Mouse (Mus musculus): Measurements from ENCODE around the gene Gfod1. TPM values are rescaled to one million over a fixed set of nuclear protein-coding genes. Genes with fewer than 3 reads are reported as not detected.

Gfod1 gene
- polyA plus RNA-seq, 1 experiment from 2014 or later: 0.65 TPM

- 61% methylated on average over 4 of the region's 4 CpGs for WGBS
- H3K9me3 ChIP-seq (replicated peaks): no peaks in the 10 kb centered on the region
- peaks cover 58% of the 10 kb centered on the region for H3K4me1 ChIP-seq
- peak overlapping the region; percentile 47; the same call in 1 of the 2 replicates for H3K27ac ChIP-seq
- no peaks in the 10 kb centered on the region for H3K36me3 ChIP-seq
- H3K4me3 ChIP-seq (replicated peaks): no peak overlapping the region
- H3K27me3 ChIP-seq: no peaks in the 10 kb centered on the region
- no peak overlapping the region for H3K9ac ChIP-seq
- no peak overlapping the region for H3K4me2 ChIP-seq
- ATAC-seq (replicated peaks; ENCODE audit: low FRiP score): no peak
Observed at GRCm38 (mm10) chr13:43235982-43236381, 68.0 kb downstream of the Gfod1 start.

- H3K9me3 ChIP-seq (replicated peaks): no peaks in the 10 kb centered on the region
- H3K4me2 ChIP-seq: no peak overlapping the region
- WGBS: 81% methylated on average over 3 of the region's 3 CpGs
- H3K27me3 ChIP-seq: no peaks in the 10 kb centered on the region
- no peak overlapping the region for H3K27ac ChIP-seq
- H3K4me1 ChIP-seq: peaks cover 57% of the 10 kb centered on the region
- H3K4me3 ChIP-seq (replicated peaks): no peak overlapping the region
- H3K36me3 ChIP-seq: no peaks in the 10 kb centered on the region
- no peak overlapping the region for H3K9ac ChIP-seq
- 0 out of 2 replicates have a peak, but pooled peaks have one; percentile 41 for ATAC-seq (replicated peaks; ENCODE audit: low FRiP score)
Observed at GRCm38 (mm10) chr13:43235586-43235910, 68.4 kb downstream of the Gfod1 start.

- H3K27me3 ChIP-seq: no peaks in the 10 kb centered on the region
- no peak overlapping the region for H3K27ac ChIP-seq
- no peak overlapping the region for H3K9ac ChIP-seq
- peaks cover 54% of the 10 kb centered on the region for H3K4me1 ChIP-seq
- no peaks in the 10 kb centered on the region for H3K36me3 ChIP-seq
- ATAC-seq (replicated peaks; ENCODE audit: low FRiP score): no peak
- no peaks in the 10 kb centered on the region for H3K9me3 ChIP-seq (replicated peaks)
- no peak overlapping the region for H3K4me2 ChIP-seq
- WGBS: 59% methylated on average over 9 of the region's 9 CpGs
- no peak overlapping the region for H3K4me3 ChIP-seq (replicated peaks)
Observed at GRCm38 (mm10) chr13:43234869-43235585, 68.9 kb downstream of the Gfod1 start.

GRCm38 (mm10) chr13:43233331-43233730 lies 70.6 kb downstream of the Gfod1 start:
- Histone ChIP-seq H3K4me2 (no peak overlapping the region), H3K36me3 (no peaks in the 10 kb centered on the region), H3K9ac (no peak overlapping the region), H3K4me1 (peaks cover 44% of the 10 kb centered on the region), H3K27me3 (no peaks in the 10 kb centered on the region), H3K4me3 (replicated peaks) (no peak overlapping the region), H3K9me3 (replicated peaks) (no peaks in the 10 kb centered on the region), H3K27ac (no peak overlapping the region)
- no peak for ATAC-seq (replicated peaks; ENCODE audit: low FRiP score)
- WGBS: 61% methylated on average over 4 of the region's 4 CpGs

GRCm38 (mm10) chr13:43231965-43232860 lies 71.8 kb downstream of the Gfod1 start:
- peak; percentile 22; the same call in 1 of the 2 replicates for ATAC-seq (replicated peaks; ENCODE audit: low FRiP score)
- no peak overlapping the region for H3K4me2 ChIP-seq
- H3K27me3 ChIP-seq: no peaks in the 10 kb centered on the region
- H3K4me1 ChIP-seq: peaks cover 44% of the 10 kb centered on the region
- no peaks in the 10 kb centered on the region for H3K9me3 ChIP-seq (replicated peaks)
- no peak overlapping the region for H3K9ac ChIP-seq
- H3K27ac ChIP-seq: peak overlapping the region; percentile 67
- H3K4me3 ChIP-seq (replicated peaks): no peak overlapping the region
- 16% methylated on average over 13 of the region's 13 CpGs for WGBS
- no peaks in the 10 kb centered on the region for H3K36me3 ChIP-seq

- Histone ChIP-seq H3K4me2 (no peak overlapping the region), H3K4me1 (peaks cover 39% of the 10 kb centered on the region), H3K4me3 (replicated peaks) (no peak overlapping the region), H3K9ac (no peak overlapping the region), H3K36me3 (no peaks in the 10 kb centered on the region), H3K27me3 (no peaks in the 10 kb centered on the region), H3K27ac (0 out of 2 replicates have a peak overlapping the region, but pooled peaks have one; percentile 29), H3K9me3 (replicated peaks) (no peaks in the 10 kb centered on the region)
- 52% methylated on average over 4 of the region's 4 CpGs for WGBS
- no peak for ATAC-seq (replicated peaks; ENCODE audit: low FRiP score)
Observed at GRCm38 (mm10) chr13:43230842-43231241, 73.1 kb downstream of the Gfod1 start.

- no peak overlapping the region for H3K4me3 ChIP-seq (replicated peaks)
- 70% methylated on average over 6 of the region's 6 CpGs for WGBS
- no peaks in the 10 kb centered on the region for H3K9me3 ChIP-seq (replicated peaks)
- no peak overlapping the region for H3K9ac ChIP-seq
- H3K36me3 ChIP-seq: no peaks in the 10 kb centered on the region
- H3K27me3 ChIP-seq: no peaks in the 10 kb centered on the region
- peaks cover 34% of the 10 kb centered on the region for H3K4me1 ChIP-seq
- H3K27ac ChIP-seq: 0 out of 2 replicates have a peak overlapping the region, but pooled peaks have one; percentile 29
- no peak for ATAC-seq (replicated peaks; ENCODE audit: low FRiP score)
- no peak overlapping the region for H3K4me2 ChIP-seq
Observed at GRCm38 (mm10) chr13:43230238-43230637, 73.7 kb downstream of the Gfod1 start.

- 97% methylated on average over 3 of the region's 3 CpGs for WGBS
- ATAC-seq (replicated peaks; ENCODE audit: low FRiP score): no peak
- peaks cover 32% of the 10 kb centered on the region for H3K4me1 ChIP-seq
- no peak overlapping the region for H3K27ac ChIP-seq
- no peak overlapping the region for H3K9ac ChIP-seq
- no peak overlapping the region for H3K4me2 ChIP-seq
- H3K27me3 ChIP-seq: no peaks in the 10 kb centered on the region
- H3K36me3 ChIP-seq: no peaks in the 10 kb centered on the region
- no peak overlapping the region for H3K4me3 ChIP-seq (replicated peaks)
- no peaks in the 10 kb centered on the region for H3K9me3 ChIP-seq (replicated peaks)
Observed at GRCm38 (mm10) chr13:43229767-43230166, 74.2 kb downstream of the Gfod1 start.

GRCm38 (mm10) chr13:43228141-43228540 lies 75.8 kb downstream of the Gfod1 start:
- no peak overlapping the region for H3K4me3 ChIP-seq (replicated peaks)
- H3K4me2 ChIP-seq: no peak overlapping the region
- 79% methylated on average over 6 of the region's 6 CpGs for WGBS
- ATAC-seq (replicated peaks; ENCODE audit: low FRiP score): no peak
- H3K36me3 ChIP-seq: no peaks in the 10 kb centered on the region
- peaks cover 25% of the 10 kb centered on the region for H3K4me1 ChIP-seq
- H3K27me3 ChIP-seq: no peaks in the 10 kb centered on the region
- no peaks in the 10 kb centered on the region for H3K9me3 ChIP-seq (replicated peaks)
- H3K27ac ChIP-seq: no peak overlapping the region
- H3K9ac ChIP-seq: no peak overlapping the region

- Histone ChIP-seq H3K4me2 (no peak overlapping the region), H3K9ac (no peak overlapping the region), H3K27me3 (no peaks in the 10 kb centered on the region), H3K4me1 (peaks cover 5% of the 10 kb centered on the region), H3K36me3 (no peaks in the 10 kb centered on the region), H3K4me3 (replicated peaks) (no peak overlapping the region), H3K9me3 (replicated peaks) (no peaks in the 10 kb centered on the region), H3K27ac (no peak overlapping the region)
- ATAC-seq (replicated peaks; ENCODE audit: low FRiP score): no peak
- 86% methylated on average over 10 of the region's 10 CpGs for WGBS
Observed at GRCm38 (mm10) chr13:43226041-43226440, 77.9 kb downstream of the Gfod1 start.

- ATAC-seq (replicated peaks; ENCODE audit: low FRiP score): no peak
- Histone ChIP-seq H3K4me2 (no peak overlapping the region), H3K36me3 (no peaks in the 10 kb centered on the region), H3K4me1 (no peaks in the 10 kb centered on the region), H3K4me3 (replicated peaks) (no peak overlapping the region), H3K9ac (no peak overlapping the region), H3K27me3 (no peaks in the 10 kb centered on the region), H3K27ac (no peak overlapping the region), H3K9me3 (replicated peaks) (no peaks in the 10 kb centered on the region)
- WGBS: 77% methylated on average over 5 of the region's 5 CpGs
Observed at GRCm38 (mm10) chr13:43225161-43225560, 78.8 kb downstream of the Gfod1 start.

- no peaks in the 10 kb centered on the region for H3K9me3 ChIP-seq (replicated peaks)
- ATAC-seq (replicated peaks; ENCODE audit: low FRiP score): no peak
- H3K4me1 ChIP-seq: peaks cover 11% of the 10 kb centered on the region
- no peak overlapping the region for H3K27ac ChIP-seq
- WGBS: 68% methylated on average over 1 of the region's 1 CpGs
- no peaks in the 10 kb centered on the region for H3K27me3 ChIP-seq
- H3K9ac ChIP-seq: no peak overlapping the region
- no peak overlapping the region for H3K4me2 ChIP-seq
- H3K4me3 ChIP-seq (replicated peaks): no peak overlapping the region
- no peaks in the 10 kb centered on the region for H3K36me3 ChIP-seq
Observed at GRCm38 (mm10) chr13:43222084-43222483, 81.9 kb downstream of the Gfod1 start.
